ENCODE assay signal across 21 mouse cellular contexts in the genomic region with DNA sequence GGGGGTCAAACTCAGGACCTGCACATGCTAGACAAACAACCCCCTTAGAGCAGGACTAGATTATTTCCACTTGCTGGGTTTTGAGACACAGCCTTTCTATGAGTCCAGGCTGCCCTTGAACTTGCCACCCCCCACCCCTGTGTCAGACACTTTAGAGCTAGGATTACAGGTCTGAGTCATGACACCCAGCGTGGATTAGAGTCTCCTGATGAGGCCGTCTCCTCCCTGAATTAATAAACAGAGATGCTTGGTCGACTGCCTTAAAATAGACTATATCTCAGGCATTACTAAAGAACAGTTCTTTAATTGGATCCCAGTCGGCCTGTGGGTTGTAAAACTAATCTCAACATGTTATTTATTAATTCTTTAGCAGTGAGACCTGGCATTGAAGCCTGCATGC.
DNase-seq lines count a peak whose midpoint lies in the region; ATAC-seq and TF ChIP-seq lines count a peak whose summit lies in the region.
"Had no signal": no experiment of that assay in that cellular context is flagged by ENCODE, and none has a peak within 500 bp of the region (broad histone marks: within the 10 kb centered on the region; RNA-seq: fewer than 3 reads in every experiment).

No protein-coding gene starts in this region.

- no peak for ATAC-seq in heart, embryonic 13.5 days (ENCODE audit: extremely low read depth, insufficient number of reproducible peaks, low FRiP score, low TSS enrichment)
- ATAC-seq in heart, postnatal 0 days (ENCODE audit: insufficient read depth, low read depth), result no peak
- ATAC-seq in hindbrain, embryonic 16.5 days, result no peak
- ATAC-seq: activated CD4-positive, CD25-positive, alpha-beta regulatory T cell, adult 4 months; forebrain, embryonic 16.5 days; intestine, embryonic 16.5 days had no signal

- no peak for DNase-seq in heart, adult 11 months
- peak; percentile 29 for DNase-seq in heart, postnatal 0 days (ENCODE audit: low spot score)
- no peak for DNase-seq in heart, postnatal 36 days
- DNase-seq in NIH3T3 (ENCODE audit: low read depth), result peak; percentile 40
- DNase-seq in spleen, postnatal 10 days (ENCODE audit: low spot score in 2 of 2), result no peak
- DNase-seq: adrenal gland, postnatal 14 days; cerebellum, adult 11-12 months; cerebellum, adult 9-10 months; cerebellum, postnatal 25 days; gastrocnemius, postnatal 10 days; heart, adult 2 months; kidney, adult 2 months had no signal

- H3K9ac ChIP-seq in heart, embryonic 13.5 days, result no peak overlapping the region
- no peak overlapping the region for H3K9ac ChIP-seq in heart, postnatal 0 days (replicated peaks; ENCODE audit: low read depth, low read length)
- H3K9ac ChIP-seq in hindbrain, embryonic 16.5 days (ENCODE audit: low read depth, low read length), result no peak overlapping the region
- H3K9ac ChIP-seq: embryonic facial prominence, embryonic 13.5 days; forebrain, embryonic 12.5 days; hindbrain, embryonic 14.5 days had no signal

- no peak for TF ChIP-seq EP300 in heart, postnatal 0 days (IDR thresholded peaks at IDR 0.05; ENCODE audit: low read depth)

- H3K4me2 ChIP-seq in heart, embryonic 13.5 days, result no peak overlapping the region
- no peak overlapping the region for H3K4me2 ChIP-seq in heart, postnatal 0 days (ENCODE audit: low read depth, low read length)
- H3K4me2 ChIP-seq in hindbrain, embryonic 16.5 days (ENCODE audit: low read length), result no peak overlapping the region
- H3K4me2 ChIP-seq: embryonic facial prominence, embryonic 13.5 days; forebrain, embryonic 12.5 days; hindbrain, embryonic 14.5 days had no signal

- H3K36me3 ChIP-seq in heart, embryonic 13.5 days, result peaks cover 5% of the 10 kb centered on the region; the same call in 1 of the 2 replicates
- H3K36me3 ChIP-seq in heart, postnatal 0 days (replicated peaks; ENCODE audit: control insufficient read depth, insufficient read depth, low read length), result no peaks in the 10 kb centered on the region
- H3K36me3 ChIP-seq in hindbrain, embryonic 16.5 days (ENCODE audit: control insufficient read depth, insufficient read depth, low read length), result no peaks in the 10 kb centered on the region
- H3K36me3 ChIP-seq: embryonic facial prominence, embryonic 13.5 days; forebrain, embryonic 12.5 days; hindbrain, embryonic 10.5 days had no signal

- TF ChIP-seq CTCF in heart, postnatal 0 days (IDR thresholded peaks at IDR 0.05; ENCODE audit: low read depth), result no peak

- peaks cover 55% of the 10 kb centered on the region for H3K4me1 ChIP-seq in heart, embryonic 13.5 days
- H3K4me1 ChIP-seq in heart, postnatal 0 days (ENCODE audit: control insufficient read depth, insufficient read depth), result peaks cover 13% of the 10 kb centered on the region; the same call in 1 of the 2 replicates
- no peaks in the 10 kb centered on the region for H3K4me1 ChIP-seq in hindbrain, embryonic 16.5 days (ENCODE audit: control insufficient read depth, insufficient read depth, low read depth, low read length)
- H3K4me1 ChIP-seq: embryonic facial prominence, embryonic 13.5 days; forebrain, embryonic 12.5 days; hindbrain, embryonic 10.5 days had no signal

- intact Hi-C loops in heart, postnatal 36 days (cut with DNase I), result no loop called here

- peaks cover 22% of the 10 kb centered on the region for H3K9me3 ChIP-seq in heart, embryonic 13.5 days
- H3K9me3 ChIP-seq in heart, postnatal 0 days (replicated peaks; ENCODE audit: control insufficient read depth, low read length), result 0 out of 2 replicates have a peak, but pooled peaks cover 4% of the 10 kb centered on the region
- H3K9me3 ChIP-seq in hindbrain, embryonic 16.5 days (ENCODE audit: control insufficient read depth, low read length), result no peaks in the 10 kb centered on the region
- H3K9me3 ChIP-seq: forebrain, embryonic 12.5 days; hindbrain, embryonic 10.5 days had no signal

- peak overlapping the region; percentile 94 for H3K27ac ChIP-seq in heart, embryonic 13.5 days (replicated peaks)
- H3K27ac ChIP-seq in heart, postnatal 0 days (ENCODE audit: low read depth), result peak overlapping the region; percentile 71
- no peak overlapping the region for H3K27ac ChIP-seq in hindbrain, embryonic 16.5 days (ENCODE audit: low read depth, low read length)
- H3K27ac ChIP-seq: embryonic facial prominence, embryonic 13.5 days; forebrain, embryonic 12.5 days; heart, adult 2 months; hindbrain, embryonic 10.5 days; hindbrain, embryonic 14.5 days had no signal

- no peak overlapping the region for H3K4me3 ChIP-seq in heart, embryonic 13.5 days
- H3K4me3 ChIP-seq in heart, postnatal 0 days (ENCODE audit: low read depth, low read length), result no peak overlapping the region
- no peak overlapping the region for H3K4me3 ChIP-seq in hindbrain, embryonic 16.5 days (ENCODE audit: low read length)
- H3K4me3 ChIP-seq: embryonic facial prominence, embryonic 13.5 days; forebrain, embryonic 12.5 days; heart, adult 2 months; hindbrain, embryonic 10.5 days had no signal

- WGBS in heart, embryonic 13.5 days, result 37% methylated on average over 4 of the region's 4 CpGs
- WGBS in heart, postnatal 0 days, result 20% methylated on average over 4 of the region's 4 CpGs
- WGBS in hindbrain, embryonic 16.5 days, result 70% methylated on average over 4 of the region's 4 CpGs

- no peaks in the 10 kb centered on the region for H3K27me3 ChIP-seq in heart, embryonic 13.5 days (replicated peaks)
- no peaks in the 10 kb centered on the region for H3K27me3 ChIP-seq in heart, postnatal 0 days (ENCODE audit: control insufficient read depth, insufficient read depth, low read length)
- H3K27me3 ChIP-seq in hindbrain, embryonic 16.5 days (replicated peaks; ENCODE audit: control insufficient read depth, insufficient read depth, low read length), result no peaks in the 10 kb centered on the region
- H3K27me3 ChIP-seq: embryonic facial prominence, embryonic 13.5 days; forebrain, embryonic 12.5 days had no signal

Comparison
In these comparisons a context has a peak if more than half of its experiments do, and no peak if none do; other contexts are left out.
1. DNase-seq: peak in heart, postnatal 0 days (single experiment) and NIH3T3 (single experiment); none in heart, adult 11 months (single experiment), heart, postnatal 36 days (0 of 2) and spleen, postnatal 10 days (0 of 2).